Mouse (Mus musculus) cortical plate, adult 2 months (tissue): ENCODE measurements around the gene Tbcd.

Experiments
- CTCF ChIP-seq: fragments of 200-500 bp; IDR thresholded peaks from 2 replicates; pipeline ENCODE4 v1.5.1; 2011; ENCODE audit warnings: mild to moderate bottlenecking, control low read depth, low read length; ENCODE audit not compliant: insufficient read depth; ENCODE audit errors: extremely low read depth
- POLR2A ChIP-seq: fragments of 200-500 bp; IDR thresholded peaks from 2 replicates; pipeline ENCODE4 v1.6.1; 2011; ENCODE audit warnings: mild to moderate bottlenecking, low read length, control low read depth; ENCODE audit not compliant: insufficient read depth; ENCODE audit errors: extremely low read depth

- TF ChIP-seq CTCF = peak; percentile 36; the same call in 1 of the 2 replicates
- no peak for TF ChIP-seq POLR2A
These were observed 178.7 kb downstream of the Tbcd start for GRCm38 (mm10) chr11:121630406-121630805.
